Mouse (Mus musculus) stomach, embryonic 14.5 days (tissue): Measurements from ENCODE around the gene Suox. TPM values are rescaled to one million over a fixed set of nuclear protein-coding genes. Genes with fewer than 3 reads are reported as not detected.
"Not testable (repeated sequence)": the region's sequence is repeated elsewhere in the genome, so short reads cannot be mapped to it uniquely, and the experiment has no call there.

ENCODE experiments used
- ATAC-seq: fragments of 200-750 bp; cut with Nextera tagmentation; 2 replicates; pipeline ENCODE4 v1.8.0; 2017; ENCODE audit warnings: low read depth, moderate TSS enrichment; ENCODE audit not compliant: insufficient number of reproducible peaks, insufficient read depth, low FRiP score
- H3K27ac ChIP-seq: fragments of 300-500 bp; sonication (generic); 2 replicates; pipeline ENCODE4 v1.5.1; 2014; ENCODE audit warnings: mild to moderate bottlenecking, low read length, moderate library complexity, mixed read lengths
- H3K27me3 ChIP-seq: fragments of 300-500 bp; sonication (generic); 2 replicates; pipeline ENCODE4 v1.6.1; 2014; ENCODE audit warnings: low read length, control low read depth, mixed read lengths; ENCODE audit not compliant: control insufficient read depth, insufficient read depth
- H3K36me3 ChIP-seq: fragments of 300-500 bp; sonication (generic); 2 replicates; pipeline ENCODE4 v1.6.1; 2014; ENCODE audit warnings: mild to moderate bottlenecking, control low read depth, low read length, moderate library complexity, mixed read lengths; ENCODE audit not compliant: control insufficient read depth, insufficient read depth
- H3K4me1 ChIP-seq: fragments of 300-500 bp; sonication (generic); 2 replicates; pipeline ENCODE4 v1.6.1; 2014; ENCODE audit warnings: low read length, control low read depth, mixed read lengths; ENCODE audit not compliant: control insufficient read depth, insufficient read depth
- H3K4me2 ChIP-seq: fragments of 300-500 bp; sonication (generic); replicated peaks from 2 replicates; pipeline ENCODE4 v1.6.1; 2014; ENCODE audit warnings: low read depth, low read length, control low read depth
- H3K4me3 ChIP-seq: fragments of 300-500 bp; sonication (generic); 2 replicates; pipeline ENCODE4 v1.5.1; 2014; ENCODE audit warnings: low read depth, low read length, control low read depth
- H3K9ac ChIP-seq: fragments of 300-500 bp; sonication (generic); replicated peaks from 2 replicates; pipeline ENCODE4 v1.6.1; 2014; ENCODE audit warnings: low read depth, mild to moderate bottlenecking, control low read depth, low read length, moderate library complexity, mixed read lengths
- H3K9me3 ChIP-seq: fragments of 300-500 bp; sonication (generic); 2 replicates; pipeline ENCODE4 v1.6.1; 2016; ENCODE audit warnings: low read depth, low read length, control low read depth; ENCODE audit not compliant: control insufficient read depth
- WGBS: fragments of 180-500 bp; shearing (Covaris S2); extraction: QIAGEN DNeasy Blood & Tissue Kit; methylation state at CpG from one replicate; pipeline ENCODE4 v1.1.7; 2014; 5-methylcytosine and 5-hydroxymethylcytosine counted together
- polyA plus RNA-seq: library from polyadenylated mRNA; unstranded; fragments of >200 nt; fragmentation: Nextera tagmentation; extraction: Ambion mirVana; gene quantifications from 2 replicates; pipeline ENCODE4 v1.2.1, GENCODE M21; 2014

Suox gene
- polyA plus RNA-seq, 1 experiment from 2014 or later: 16.3 TPM

- H3K4me3 ChIP-seq: peak within 1 kb of the TSS; percentile 75
- ATAC-seq: peak; percentile 97
- H3K4me2 ChIP-seq: peak within 1 kb of the TSS; percentile 66
- 0 out of 2 replicates have a peak, but pooled peaks cover 3% of the 10 kb centered on the region for H3K4me1 ChIP-seq
- peak within 1 kb of the TSS; percentile 67; the same call in 1 of the 2 replicates for H3K27ac ChIP-seq
- no peaks in the 10 kb centered on the region for H3K27me3 ChIP-seq
- H3K9me3 ChIP-seq: no peaks in the 10 kb centered on the region
- peaks cover 10% of the 10 kb centered on the region for H3K36me3 ChIP-seq
- 1% methylated on average over 40 of the region's 40 CpGs for WGBS
- peak within 1 kb of the TSS; percentile 92 for H3K9ac ChIP-seq
Observed at GRCm38 (mm10) chr10:128626311-128627310, 47.3 kb downstream of the Suox start, which contains the start of gene Rps26. TSS of gene Rps26 (minus strand) at chr10:128626747.

- Histone ChIP-seq H3K4me1 (0 out of 2 replicates have a peak, but pooled peaks cover 3% of the 10 kb centered on the region), H3K4me2 (peak overlapping the region; percentile 66), H3K9ac (peak overlapping the region; percentile 92), H3K27me3 (no peaks in the 10 kb centered on the region), H3K36me3 (peaks cover 10% of the 10 kb centered on the region), H3K4me3 (peak overlapping the region; percentile 75), H3K9me3 (no peaks in the 10 kb centered on the region), H3K27ac (peak overlapping the region; percentile 67; the same call in 1 of the 2 replicates)
- 43% methylated on average over 7 of the region's 7 CpGs for WGBS
- no peak for ATAC-seq
Observed at GRCm38 (mm10) chr10:128625287-128625894, 48.5 kb downstream of the Suox start.

- not testable (repeated sequence) for H3K4me2 ChIP-seq, H3K27me3 ChIP-seq, H3K4me1 ChIP-seq, H3K9ac ChIP-seq, H3K9me3 ChIP-seq, H3K27ac ChIP-seq, H3K4me3 ChIP-seq, ATAC-seq
- H3K36me3 ChIP-seq: peaks cover 10% of the 10 kb centered on the region
- WGBS: 79% methylated on average over 3 of the region's 4 CpGs
Observed at GRCm38 (mm10) chr10:128623106-128623613, 50.7 kb downstream of the Suox start.

- Histone ChIP-seq H3K4me1 (0 out of 2 replicates have a peak, but pooled peaks cover 3% of the 10 kb centered on the region), H3K4me2 (no peak overlapping the region), H3K9ac (no peak overlapping the region), H3K27me3 (no peaks in the 10 kb centered on the region), H3K27ac (no peak overlapping the region), H3K9me3 (no peaks in the 10 kb centered on the region), H3K4me3 (no peak overlapping the region), H3K36me3 (peaks cover 10% of the 10 kb centered on the region)
- ATAC-seq: no peak
- WGBS: 78% methylated on average over 4 of the region's 4 CpGs
Observed at GRCm38 (mm10) chr10:128622702-128623101, 51.2 kb downstream of the Suox start.

GRCm38 (mm10) chr10:128621986-128622520 is 51.8 kb downstream of the Suox start:
- ATAC-seq: no peak
- Histone ChIP-seq H3K4me2 (no peak overlapping the region), H3K27me3 (no peaks in the 10 kb centered on the region), H3K27ac (no peak overlapping the region), H3K9ac (no peak overlapping the region), H3K4me3 (no peak overlapping the region), H3K36me3 (peaks cover 10% of the 10 kb centered on the region), H3K9me3 (no peaks in the 10 kb centered on the region), H3K4me1 (0 out of 2 replicates have a peak, but pooled peaks cover 3% of the 10 kb centered on the region)
- 70% methylated on average over 3 of the region's 3 CpGs for WGBS

DNA sequence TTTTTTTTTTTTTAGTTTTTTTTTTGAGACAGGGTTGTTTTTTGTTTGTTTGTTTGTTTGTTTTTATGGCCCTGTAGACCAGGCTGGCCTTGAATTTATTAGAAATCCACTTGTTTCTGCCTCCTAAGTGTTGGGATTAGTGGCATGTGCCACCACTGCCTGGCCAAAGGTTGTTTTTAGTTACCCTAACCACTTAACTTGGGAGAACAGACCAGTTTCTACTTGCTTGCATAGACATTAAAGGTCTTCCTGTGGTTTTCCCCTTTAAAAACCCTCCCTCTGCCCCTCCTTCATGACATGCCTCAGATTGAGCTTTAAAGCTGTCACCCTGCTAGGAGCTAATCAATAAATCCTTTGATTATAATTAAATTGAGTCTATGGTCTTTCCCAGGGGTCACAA is 53.6 kb downstream of the Suox start:
- no peaks in the 10 kb centered on the region for H3K9me3 ChIP-seq
- no peak for ATAC-seq
- H3K27me3 ChIP-seq: no peaks in the 10 kb centered on the region
- H3K9ac ChIP-seq: no peak overlapping the region
- 0 out of 2 replicates have a peak, but pooled peaks cover 3% of the 10 kb centered on the region for H3K4me1 ChIP-seq
- H3K27ac ChIP-seq: no peak overlapping the region
- no peak overlapping the region for H3K4me3 ChIP-seq
- H3K36me3 ChIP-seq: peaks cover 10% of the 10 kb centered on the region
- H3K4me2 ChIP-seq: no peak overlapping the region

Other genes starting within 250 kb of the Suox start
- 109 and 110 TPM in 2 replicates for gene Smarcc2, start 214.8 kb downstream of the Suox start, polyA plus RNA-seq
- gene Myl6, start 179.9 kb downstream of the Suox start, polyA plus RNA-seq: 1,824 and 1,933 TPM in 2 replicates
- 3.2 and 3.4 TPM in 2 replicates for gene Myl6b, start 175.4 kb downstream of the Suox start, polyA plus RNA-seq
- gene Esyt1, start 148.2 kb downstream of the Suox start, polyA plus RNA-seq: 25.8 and 28.9 TPM in 2 replicates
- 8.8 and 10.7 TPM in 2 replicates for gene Zc3h10, start 126.3 kb downstream of the Suox start, polyA plus RNA-seq
- 4,724 and 5,059 TPM in 2 replicates for gene Rpl41, start 124.8 kb downstream of the Suox start, polyA plus RNA-seq
- gene Pa2g4, start 108.1 kb downstream of the Suox start, polyA plus RNA-seq: 210 and 218 TPM in 2 replicates
- gene Erbb3, start 84.4 kb downstream of the Suox start, polyA plus RNA-seq: 27.1 TPM in 2 replicates
- gene Rps26, start 47.3 kb downstream of the Suox start, polyA plus RNA-seq: 1,148 and 1,216 TPM in 2 replicates
- gene Ikzf4, start 28.1 kb downstream of the Suox start, polyA plus RNA-seq: 3.5 and 4.9 TPM in 2 replicates
- gene Rab5b, start 22.2 kb upstream of the Suox start, polyA plus RNA-seq: 65.9 and 70.7 TPM in 2 replicates
- gene Pmel, start 30.1 kb upstream of the Suox start, polyA plus RNA-seq: 1.7 and 2.3 TPM in 2 replicates
- 90.3 and 92.1 TPM in 2 replicates for gene Cdk2, start 31.0 kb upstream of the Suox start, polyA plus RNA-seq
- 17.5 and 17.9 TPM in 2 replicates for gene Dgka, start 70.8 kb upstream of the Suox start, polyA plus RNA-seq
- gene Pym1, start 73.8 kb upstream of the Suox start, polyA plus RNA-seq: 37.2 and 38.7 TPM in 2 replicates
- gene Mmp19, start 116.8 kb upstream of the Suox start, polyA plus RNA-seq: 0.78 and 1.2 TPM in 2 replicates
- gene Dnajc14, start 130.0 kb upstream of the Suox start, polyA plus RNA-seq: 40.0 and 40.2 TPM in 2 replicates
- 17.2 and 19.3 TPM in 2 replicates for gene Tmem198b, start 130.3 kb upstream of the Suox start, polyA plus RNA-seq
- 204 and 209 TPM in 2 replicates for gene Sarnp, start 143.3 kb upstream of the Suox start, polyA plus RNA-seq
- 69.6 and 76.6 TPM in 2 replicates for gene Ormdl2, start 147.6 kb upstream of the Suox start, polyA plus RNA-seq
- 4.2 and 4.6 TPM in 2 replicates for gene Gdf11, start 217.6 kb upstream of the Suox start, polyA plus RNA-seq
- 663 and 664 TPM in 2 replicates for gene Cd63, start 226.9 kb upstream of the Suox start, polyA plus RNA-seq
- gene Rdh5, start 248.8 kb upstream of the Suox start, polyA plus RNA-seq: 14.9 and 17.1 TPM in 2 replicates
- gene Bloc1s1, start 250.0 kb upstream of the Suox start, polyA plus RNA-seq: 222 and 236 TPM in 2 replicates